Mouse (Mus musculus): ENCODE results near the gene Prss30.

Gene Prss30

GRCm38 (mm10) chr17:23980297-23980909, at the start of gene Prss30:
Gene Prss30 (minus strand): TSS chr17:23980566.
- DNase-seq (ENCODE audit: low spot score in 2 of 2): peak; percentile 41 to 61

- no peak for DNase-seq (ENCODE audit: low spot score in 2 of 2)
Measured at GRCm38 (mm10) chr17:24029477-24029876, 49.1 kb upstream of the Prss30 start.

GRCm38 (mm10) chr17:24021375-24022199, 41.2 kb upstream of the Prss30 start:
- DNase-seq (ENCODE audit: low spot score in 2 of 2): no peak

GRCm38 (mm10) chr17:24020696-24021095, 40.3 kb upstream of the Prss30 start:
- DNase-seq (ENCODE audit: low spot score in 2 of 2): no peak

GRCm38 (mm10) chr17:24015727-24016126, 35.4 kb upstream of the Prss30 start:
- no peak for DNase-seq (ENCODE audit: low spot score in 2 of 2)

- DNase-seq (ENCODE audit: low spot score in 2 of 2): no peak
Measured at GRCm38 (mm10) chr17:24014433-24014965, 34.1 kb upstream of the Prss30 start.

GRCm38 (mm10) chr17:24012921-24013320, 32.6 kb upstream of the Prss30 start:
- DNase-seq (ENCODE audit: low spot score in 2 of 2): no peak

GRCm38 (mm10) chr17:24009617-24010016, 29.3 kb upstream of the Prss30 start:
- no peak for DNase-seq (ENCODE audit: low spot score in 2 of 2)

GRCm38 (mm10) chr17:24008105-24008504, 27.7 kb upstream of the Prss30 start:
- no peak for DNase-seq (ENCODE audit: low spot score in 2 of 2)

GRCm38 (mm10) chr17:24007391-24007790, 27.0 kb upstream of the Prss30 start:
- peak in 1 of 2 experiments; percentile 3 for DNase-seq (ENCODE audit: low spot score in 2 of 2)

- DNase-seq (ENCODE audit: low spot score in 2 of 2): no peak
Measured at GRCm38 (mm10) chr17:24006930-24007329, 26.6 kb upstream of the Prss30 start.

- no peak for DNase-seq (ENCODE audit: low spot score in 2 of 2)
Measured at GRCm38 (mm10) chr17:24005049-24005448, 24.7 kb upstream of the Prss30 start.

- DNase-seq (ENCODE audit: low spot score in 2 of 2): no peak
Measured at GRCm38 (mm10) chr17:24004071-24004665, 23.8 kb upstream of the Prss30 start.

GRCm38 (mm10) chr17:24000404-24000803, 20.0 kb upstream of the Prss30 start:
- no peak for DNase-seq (ENCODE audit: low spot score in 2 of 2)

GRCm38 (mm10) chr17:23998383-23998782, 18.0 kb upstream of the Prss30 start:
- no peak for DNase-seq (ENCODE audit: low spot score in 2 of 2)

GRCm38 (mm10) chr17:23997901-23998300, 17.5 kb upstream of the Prss30 start, which contains the start of gene Prss22:
Gene Prss22 (minus strand): TSS chr17:23998100.
- no peak for DNase-seq (ENCODE audit: low spot score in 2 of 2)

GRCm38 (mm10) chr17:23995421-23995820, 15.1 kb upstream of the Prss30 start:
- DNase-seq (ENCODE audit: low spot score in 2 of 2): no peak

GRCm38 (mm10) chr17:23994667-23995066, 14.3 kb upstream of the Prss30 start:
- DNase-seq (ENCODE audit: low spot score in 2 of 2): no peak

GRCm38 (mm10) chr17:23993559-23994428, 13.4 kb upstream of the Prss30 start:
- DNase-seq (ENCODE audit: low spot score in 2 of 2): peak; percentile 82 to 85

GRCm38 (mm10) chr17:23992789-23993553, 12.6 kb upstream of the Prss30 start:
- DNase-seq (ENCODE audit: low spot score in 2 of 2): no peak

- no peak for DNase-seq (ENCODE audit: low spot score in 2 of 2)
Measured at GRCm38 (mm10) chr17:23989802-23990201, 9.4 kb upstream of the Prss30 start.
